Mouse (Mus musculus) bone marrow, adult 2 months (tissue): ENCODE data around the gene Cox6b2.

Experiments used
- CTCF ChIP-seq: fragments of 200-500 bp; IDR thresholded peaks from 2 replicates; pipeline ENCODE4 v1.5.1; 2011; ENCODE audit warnings: low read length, control low read depth; ENCODE audit not compliant: control insufficient read depth, insufficient read depth
- POLR2A ChIP-seq: fragments of 200-500 bp; IDR thresholded peaks from 2 replicates; pipeline ENCODE4 v1.6.1; 2011; ENCODE audit warnings: low read depth, mild to moderate bottlenecking, control low read depth, low read length, borderline replicate concordance; ENCODE audit not compliant: control insufficient read depth

GRCm38 (mm10) chr7:4795767-4796433, 43.0 kb upstream of the Cox6b2 start:
- peak; percentile 32; the same call in 1 of the 2 replicates for TF ChIP-seq CTCF
- no peak for TF ChIP-seq POLR2A
